27 mouse cellular contexts compared by ENCODE assay signal in the genomic region with DNA sequence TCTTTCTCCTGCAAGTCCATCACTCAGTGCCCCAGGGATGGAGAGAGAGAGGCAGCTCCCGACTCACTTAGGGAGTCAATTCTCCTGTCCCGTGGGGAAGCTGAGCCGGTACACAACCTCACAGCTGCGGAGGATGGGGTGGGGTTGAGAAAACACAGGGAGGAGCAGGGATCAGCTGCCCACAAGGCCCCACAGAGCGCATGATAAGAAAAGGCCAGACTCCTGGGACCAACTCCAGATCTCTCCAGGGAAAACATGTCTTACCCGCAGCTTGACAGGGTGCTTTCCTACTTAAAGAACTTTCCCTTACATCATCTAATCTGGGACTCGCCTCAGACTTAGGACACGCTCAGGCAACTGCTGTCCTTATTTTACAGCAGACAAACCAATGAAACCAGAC.
DNase-seq lines count a peak whose midpoint lies in the region; ATAC-seq and TF ChIP-seq lines count a peak whose summit lies in the region.
"Had no signal": no experiment of that assay in that cellular context is flagged by ENCODE, and none has a peak within 500 bp of the region (broad histone marks: within the 10 kb centered on the region; RNA-seq: fewer than 3 reads in every experiment).

No protein-coding gene starts in this region.

- H3K36me3 ChIP-seq in intestine, embryonic 16.5 days (ENCODE audit: control insufficient read depth, insufficient read depth, low read length) = no peaks in the 10 kb centered on the region
- no peaks in the 10 kb centered on the region for H3K36me3 ChIP-seq in intestine, embryonic 15.5 days
- no peaks in the 10 kb centered on the region for H3K36me3 ChIP-seq in CH12.LX (replicated peaks in 1 of 2; ENCODE audit: control insufficient read depth in 1 of 2, insufficient read depth in 1 of 2, low read length in 1 of 2)
- H3K36me3 ChIP-seq in heart, embryonic 16.5 days (ENCODE audit: control insufficient read depth, insufficient read depth) = no peaks in the 10 kb centered on the region
- no peaks in the 10 kb centered on the region for H3K36me3 ChIP-seq in hindbrain, embryonic 13.5 days
- H3K36me3 ChIP-seq: embryonic facial prominence, embryonic 13.5 days; heart, embryonic 13.5 days; liver, embryonic 15.5 days had no signal

- TF ChIP-seq CTCF in CH12.LX (conservative IDR thresholded peaks at IDR 0.05 in 1 of 2, IDR thresholded peaks at IDR 0.05 in 1 of 2; ENCODE audit: low read depth in 2 of 2, low read length in 2 of 2) = no peak

- H3K27me3 ChIP-seq in intestine, embryonic 16.5 days (replicated peaks; ENCODE audit: control insufficient read depth, insufficient read depth, low read length) = no peaks in the 10 kb centered on the region
- no peaks in the 10 kb centered on the region for H3K27me3 ChIP-seq in intestine, embryonic 15.5 days (replicated peaks)
- H3K27me3 ChIP-seq in CH12.LX (replicated peaks) = no peaks in the 10 kb centered on the region
- H3K27me3 ChIP-seq in heart, embryonic 16.5 days (ENCODE audit: control insufficient read depth, insufficient read depth, low read length) = no peaks in the 10 kb centered on the region
- peaks cover 4% of the 10 kb centered on the region; the same call in 1 of the 2 replicates for H3K27me3 ChIP-seq in hindbrain, embryonic 13.5 days
- H3K27me3 ChIP-seq: embryonic facial prominence, embryonic 13.5 days; forebrain, embryonic 13.5 days; liver, embryonic 15.5 days had no signal

- dilution Hi-C loops in CH12.LX (cut with MboI; ENCODE audit: extremely low pct_ligation_motif_present, extremely low pct_unique_long_range_greater_than_20kb, low sequenced_read_pairs) = no loop called here

- H3K9ac ChIP-seq in intestine, embryonic 16.5 days (ENCODE audit: low read depth, low read length) = no peak overlapping the region
- no peak overlapping the region for H3K9ac ChIP-seq in intestine, embryonic 15.5 days
- H3K9ac ChIP-seq in CH12.LX (ENCODE audit: insufficient read depth, low read depth) = no peak overlapping the region
- H3K9ac ChIP-seq in heart, embryonic 16.5 days (ENCODE audit: low read length) = no peak overlapping the region
- H3K9ac ChIP-seq in hindbrain, embryonic 13.5 days = no peak overlapping the region
- H3K9ac ChIP-seq: embryonic facial prominence, embryonic 13.5 days; forebrain, embryonic 13.5 days; heart, embryonic 13.5 days; kidney, embryonic 15.5 days; liver, embryonic 15.5 days had no signal

- in situ Hi-C loops in CH12.LX (cut with MboI; ENCODE audit: low pct_ligation_motif_present, low pct_unique_long_range_greater_than_20kb, low sequenced_read_pairs) = no loop called here

- no peaks in the 10 kb centered on the region for H3K4me1 ChIP-seq in intestine, embryonic 16.5 days (ENCODE audit: control insufficient read depth, insufficient read depth, low read length)
- H3K4me1 ChIP-seq in intestine, embryonic 15.5 days (replicated peaks) = 0 out of 2 replicates have a peak, but pooled peaks cover 5% of the 10 kb centered on the region
- H3K4me1 ChIP-seq in CH12.LX (ENCODE audit: control insufficient read depth in 1 of 2, insufficient read depth in 2 of 2) = peaks cover 9 to 23% of the 10 kb centered on the region in 2 experiments
- H3K4me1 ChIP-seq in heart, embryonic 16.5 days (ENCODE audit: control insufficient read depth, insufficient read depth, low read length) = no peaks in the 10 kb centered on the region; the same call in 1 of the 2 replicates
- peaks cover 7% of the 10 kb centered on the region; the same call in 1 of the 2 replicates for H3K4me1 ChIP-seq in hindbrain, embryonic 13.5 days (replicated peaks)
- H3K4me1 ChIP-seq: forebrain, embryonic 13.5 days; kidney, embryonic 15.5 days; liver, embryonic 15.5 days had no signal

- peaks cover 18% of the 10 kb centered on the region for H3K9me3 ChIP-seq in intestine, embryonic 16.5 days (ENCODE audit: control insufficient read depth, low read length)
- no peaks in the 10 kb centered on the region for H3K9me3 ChIP-seq in intestine, embryonic 15.5 days
- peaks cover 26% of the 10 kb centered on the region for H3K9me3 ChIP-seq in CH12.LX (replicated peaks; ENCODE audit: low read length)
- peaks cover 19% of the 10 kb centered on the region for H3K9me3 ChIP-seq in heart, embryonic 16.5 days (replicated peaks; ENCODE audit: control insufficient read depth, low read length)
- H3K9me3 ChIP-seq in hindbrain, embryonic 13.5 days = peaks cover 4% of the 10 kb centered on the region; the same call in 1 of the 2 replicates

- H3K4me2 ChIP-seq in intestine, embryonic 16.5 days (ENCODE audit: low read depth, low read length) = no peak overlapping the region
- H3K4me2 ChIP-seq in intestine, embryonic 15.5 days (replicated peaks) = no peak overlapping the region
- H3K4me2 ChIP-seq in CH12.LX (ENCODE audit: insufficient read depth, low read depth, poor library complexity, severe bottlenecking) = peak overlapping the region; percentile 47
- no peak overlapping the region for H3K4me2 ChIP-seq in heart, embryonic 16.5 days (ENCODE audit: low read depth, low read length)
- H3K4me2 ChIP-seq in hindbrain, embryonic 13.5 days = no peak overlapping the region
- H3K4me2 ChIP-seq: embryonic facial prominence, embryonic 13.5 days; forebrain, embryonic 13.5 days; heart, embryonic 13.5 days; kidney, embryonic 15.5 days; liver, embryonic 15.5 days; midbrain, embryonic 11.5 days had no signal

- H3K4me3 ChIP-seq in intestine, embryonic 16.5 days (ENCODE audit: low read length) = no peak overlapping the region
- no peak overlapping the region for H3K4me3 ChIP-seq in intestine, embryonic 15.5 days (replicated peaks)
- H3K4me3 ChIP-seq in CH12.LX (replicated peaks in 1 of 3; ENCODE audit: low read depth in 2 of 3, low read length in 2 of 3, poor library complexity in 1 of 3) = no peak overlapping the region
- no peak overlapping the region for H3K4me3 ChIP-seq in heart, embryonic 16.5 days (ENCODE audit: low read length)
- no peak overlapping the region for H3K4me3 ChIP-seq in hindbrain, embryonic 13.5 days
- H3K4me3 ChIP-seq: embryonic facial prominence, embryonic 13.5 days; forebrain, embryonic 13.5 days; heart, embryonic 13.5 days; kidney, embryonic 15.5 days; liver, embryonic 15.5 days had no signal

- TF ChIP-seq POLR2A in CH12.LX (IDR thresholded peaks at IDR 0.05; ENCODE audit: low read depth, low read length) = no peak

- TF ChIP-seq EP300 in CH12.LX (IDR thresholded peaks at IDR 0.05; ENCODE audit: low read length) = peak; percentile 64

- H3K79me2 ChIP-seq in CH12.LX (replicated peaks; ENCODE audit: control insufficient read depth, extremely low read depth, insufficient read depth, poor library complexity, severe bottlenecking) = no peaks in the 10 kb centered on the region

- WGBS in intestine, embryonic 16.5 days = 46% methylated on average over 8 of the region's 8 CpGs
- 56% methylated on average over 8 of the region's 8 CpGs for WGBS in intestine, embryonic 15.5 days
- WGBS in heart, embryonic 16.5 days = 19% methylated on average over 8 of the region's 8 CpGs
- 71% methylated on average over 8 of the region's 8 CpGs for WGBS in hindbrain, embryonic 13.5 days

- H3K27ac ChIP-seq in intestine, embryonic 16.5 days (ENCODE audit: low read length) = no peak overlapping the region
- H3K27ac ChIP-seq in intestine, embryonic 15.5 days = no peak overlapping the region
- H3K27ac ChIP-seq in CH12.LX (ENCODE audit: insufficient read depth, low read depth) = no peak overlapping the region; the same call in 1 of the 2 replicates
- H3K27ac ChIP-seq in heart, embryonic 16.5 days (ENCODE audit: low read length) = no peak overlapping the region
- no peak overlapping the region for H3K27ac ChIP-seq in hindbrain, embryonic 13.5 days
- H3K27ac ChIP-seq: embryonic facial prominence, embryonic 13.5 days; forebrain, embryonic 13.5 days; heart, embryonic 13.5 days; kidney, embryonic 15.5 days; liver, embryonic 15.5 days had no signal

- ATAC-seq in intestine, embryonic 16.5 days = 0 out of 2 replicates have a peak, but pooled peaks have one; percentile 17
- ATAC-seq in intestine, embryonic 15.5 days = no peak
- ATAC-seq in heart, embryonic 16.5 days (replicated peaks; ENCODE audit: extremely low read depth, insufficient read depth, low FRiP score) = 0 out of 2 replicates have a peak, but pooled peaks have one; percentile 52
- no peak for ATAC-seq in hindbrain, embryonic 13.5 days (ENCODE audit: low FRiP score)
- ATAC-seq: CD4-positive, CD25-positive, alpha-beta regulatory T cell, adult 4 months; forebrain, embryonic 13.5 days; hindbrain, embryonic 16.5 days had no signal

- peak; percentile 42 for DNase-seq in 3T3-L1 (ENCODE audit: low read depth, low spot score)
- DNase-seq in CH12.LX (ENCODE audit: extremely low read depth) = peak; percentile 44
- DNase-seq in cerebellum, adult 11-12 months = no peak
- no peak for DNase-seq in layer of hippocampus, adult 9-10 months (ENCODE audit: low spot score)
- DNase-seq: adrenal gland, adult 2 months; cerebellum, adult 11 months; cerebellum, postnatal 10 days; gastrocnemius, postnatal 25 days; kidney, adult 11 months; kidney, postnatal 36 days; layer of hippocampus, adult 9-11 months; left cerebral cortex, postnatal 4 days; liver; right cerebral cortex, postnatal 14 days; spleen, adult 18-20 months had no signal

- no peak for TF ChIP-seq RAD21 in CH12.LX (IDR thresholded peaks at IDR 0.05; ENCODE audit: low read depth, low read length)

TF ChIP-seq in CH12.LX, 34 proteins besides CTCF, POLR2A, EP300 and RAD21 (continues in another document):
- 0 out of 2 replicates have a peak, but pooled peaks have one; percentile 29 for TF ChIP-seq MAFK (IDR thresholded peaks at IDR 0.05; ENCODE audit: insufficient replicate concordance, low read length)
- TF ChIP-seq MAZ (IDR thresholded peaks at IDR 0.05; ENCODE audit: low read depth, low read length) = 0 out of 2 replicates have a peak, but pooled peaks have one; percentile 35
- peak; percentile 56; the same call in 1 of the 2 replicates for TF ChIP-seq MEF2A (IDR thresholded peaks at IDR 0.05; ENCODE audit: borderline replicate concordance, low read depth, low read length)
- TF ChIP-seq JUN (IDR thresholded peaks at IDR 0.05; ENCODE audit: insufficient read depth, low read depth, low read length) = 0 out of 2 replicates have a peak, but pooled peaks have one; percentile 4
- TF ChIP-seq NELFE (IDR thresholded peaks at IDR 0.05; ENCODE audit: low read depth, low read length) = peak; percentile 33; the same call in 1 of the 2 replicates
- no peak; the same call in 1 of the 2 replicates for TF ChIP-seq MAX (IDR thresholded peaks at IDR 0.05; ENCODE audit: low read length)
- peak; percentile 80 for TF ChIP-seq ETS1 (conservative IDR thresholded peaks at IDR 0.05; ENCODE audit: low read depth, low read length)
- TF ChIP-seq USF2 (conservative IDR thresholded peaks at IDR 0.05; ENCODE audit: low read depth, low read length) = no peak
- 0 out of 2 replicates have a peak, but pooled peaks have one; percentile 36 for TF ChIP-seq RCOR1 (conservative IDR thresholded peaks at IDR 0.05; ENCODE audit: low read depth, low read length)
- peak; percentile 56 for TF ChIP-seq BHLHE40 (IDR thresholded peaks at IDR 0.05; ENCODE audit: low read depth, low read length)
- no peak for TF ChIP-seq ZNF384 (IDR thresholded peaks at IDR 0.05; ENCODE audit: low read depth, low read length)
- peak; percentile 55 for TF ChIP-seq IRF4 (IDR thresholded peaks at IDR 0.05; ENCODE audit: low read depth, low read length)
- peak; percentile 41; the same call in 1 of the 2 replicates for TF ChIP-seq TCF12 (IDR thresholded peaks at IDR 0.05; ENCODE audit: low read depth, low read length)

Comparison
In these comparisons a context has a peak if more than half of its experiments do, and no peak if none do; other contexts are left out.
1. ATAC-seq: peak in intestine, embryonic 16.5 days (single experiment) and heart, embryonic 16.5 days (single experiment); none in intestine, embryonic 15.5 days (single experiment) and hindbrain, embryonic 13.5 days (single experiment).
2. DNase-seq: peak in 3T3-L1 (single experiment) and CH12.LX (single experiment); none in cerebellum, adult 11-12 months (single experiment) and layer of hippocampus, adult 9-10 months (single experiment).